Mouse (Mus musculus) erythroblast, adult 5-6 weeks (primary cell): ENCODE results near the gene Rpl22l1. TPM values are rescaled to one million over a fixed set of nuclear protein-coding genes. Genes with fewer than 3 reads are reported as not detected.
"Not testable (repeated sequence)": the region's sequence is repeated elsewhere in the genome, so short reads cannot be mapped to it uniquely, and the experiment has no call there.

ENCODE experiments used
- ATAC-seq: replicated peaks from 2 replicates; pipeline ENCODE4 v1.8.0; 2016; ENCODE audit warnings: moderate number of reproducible peaks, mild to moderate bottlenecking, moderate TSS enrichment, inconsistent platforms; ENCODE audit not compliant: poor library complexity, low FRiP score, severe bottlenecking
- total RNA-seq, 2 experiments: library from RNA; stranded (forward) in 1 of 2; stranded (reverse) in 1 of 2; fragments of 150-400 nt in 1 of 2; fragments of 200-764, 138-1000 nt in 1 of 2; gene quantifications; 2 replicates each; pipeline versions ENCODE4 v1.2.3 to v1.2.4; 2015 to 2017; ENCODE audit warnings: low replicate concordance in 2 of 2

Rpl22l1 gene
- total RNA-seq, 2 experiments from 2014 or later = 28.6 to 221 TPM

DNA sequence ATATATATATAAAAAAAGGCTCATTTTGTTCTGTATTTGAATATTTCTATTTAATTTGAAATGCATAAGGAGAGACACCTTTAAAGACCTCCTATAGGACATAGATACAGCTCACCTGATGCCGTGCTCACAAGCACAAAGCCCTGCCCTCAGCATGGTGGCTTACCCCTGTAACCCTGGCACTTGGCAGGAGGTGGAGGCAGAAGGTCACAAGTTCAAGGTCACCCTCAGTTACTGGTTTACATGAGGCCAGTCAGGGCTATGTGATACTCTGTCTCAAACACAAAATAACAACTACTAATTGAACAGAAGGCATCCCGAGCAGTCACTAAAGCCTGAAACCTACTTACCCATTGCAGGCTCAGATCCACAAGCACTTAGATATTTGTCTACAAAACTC lies 24.2 kb downstream of the Rpl22l1 start:
- ATAC-seq = no peak

DNA sequence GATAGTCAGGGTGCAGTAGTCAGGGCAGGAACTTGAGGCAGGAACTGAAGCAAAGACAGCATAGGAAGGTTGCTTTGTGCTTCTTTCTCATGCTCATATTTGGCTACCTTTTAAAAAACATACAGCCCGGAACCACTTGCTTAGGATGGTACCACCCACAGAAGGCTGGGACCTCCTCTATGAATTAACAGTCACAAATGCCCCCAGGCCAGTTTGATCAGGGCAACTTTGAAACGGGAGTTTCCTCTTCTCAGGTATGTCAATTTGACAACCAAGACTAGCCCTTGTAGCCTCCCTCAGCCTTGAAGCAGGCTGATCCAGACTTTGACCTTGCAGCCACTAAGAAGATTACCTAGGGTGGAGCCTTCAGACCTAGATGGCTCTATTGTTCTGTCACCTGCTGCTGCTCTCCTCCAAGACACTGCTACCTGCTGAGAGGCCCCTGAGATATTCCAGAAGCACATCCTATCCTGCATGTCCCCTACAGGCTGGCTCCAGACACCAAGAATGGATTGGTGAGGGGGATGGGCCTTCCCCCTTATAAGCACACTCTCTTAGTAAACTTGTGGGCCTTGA lies 31.6 kb downstream of the Rpl22l1 start:
- ATAC-seq = no peak

DNA sequence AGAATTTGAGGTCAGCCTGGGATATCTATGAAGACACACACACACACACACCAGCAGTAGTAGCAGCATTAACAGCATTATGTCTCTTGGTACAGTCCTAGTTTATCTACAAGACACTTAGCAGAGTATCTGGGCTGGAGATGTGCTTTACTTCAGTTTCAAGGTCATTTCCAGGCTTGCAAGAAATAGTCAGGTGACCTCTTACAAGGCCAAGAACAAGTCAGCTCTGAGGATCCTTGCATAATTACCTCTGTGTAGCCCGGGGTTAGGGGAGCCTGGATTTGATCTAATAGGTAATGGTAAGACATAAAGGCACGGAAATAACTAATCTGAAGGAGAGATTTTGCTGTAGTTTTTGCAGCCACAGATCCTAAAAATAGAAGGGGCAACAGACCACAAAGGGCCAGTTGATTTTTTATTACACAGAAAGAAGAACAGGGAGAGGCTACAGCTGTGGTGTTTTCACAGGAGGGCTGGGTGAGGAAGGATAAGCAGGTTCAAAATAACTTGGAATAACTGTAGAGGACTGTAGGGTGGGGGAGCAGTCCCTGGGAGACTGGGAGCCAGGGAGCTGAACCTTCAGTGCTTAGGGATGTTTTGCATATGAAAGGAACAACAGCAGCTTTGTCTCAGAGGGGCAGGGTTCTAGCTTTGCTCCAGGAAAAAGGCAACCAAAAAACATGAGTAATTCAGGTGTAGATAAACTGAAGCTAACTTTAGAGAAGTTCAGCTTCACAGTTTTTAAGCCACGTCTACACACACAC lies 36.8 kb downstream of the Rpl22l1 start:
- ATAC-seq = no peak

DNA sequence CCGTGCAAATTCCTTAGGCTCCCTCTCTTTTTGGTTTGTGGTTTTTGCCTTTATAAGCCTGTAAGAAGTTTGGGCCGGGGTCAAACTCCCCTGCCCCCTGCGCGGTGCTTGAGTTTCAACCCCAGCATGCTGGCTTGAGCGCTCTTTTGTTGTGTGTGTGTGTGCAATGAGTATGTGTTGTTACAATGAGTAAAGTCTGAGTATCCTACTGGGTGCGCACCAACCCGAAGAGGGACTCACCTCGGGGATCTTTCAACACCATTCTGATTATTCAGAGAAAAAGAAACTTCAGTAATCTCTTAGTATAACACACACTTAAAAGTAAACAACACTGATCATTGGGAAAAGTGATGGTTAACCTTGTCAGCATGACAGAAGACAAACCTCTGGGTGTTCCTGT lies 38.0 kb downstream of the Rpl22l1 start:
- no peak for ATAC-seq

DNA sequence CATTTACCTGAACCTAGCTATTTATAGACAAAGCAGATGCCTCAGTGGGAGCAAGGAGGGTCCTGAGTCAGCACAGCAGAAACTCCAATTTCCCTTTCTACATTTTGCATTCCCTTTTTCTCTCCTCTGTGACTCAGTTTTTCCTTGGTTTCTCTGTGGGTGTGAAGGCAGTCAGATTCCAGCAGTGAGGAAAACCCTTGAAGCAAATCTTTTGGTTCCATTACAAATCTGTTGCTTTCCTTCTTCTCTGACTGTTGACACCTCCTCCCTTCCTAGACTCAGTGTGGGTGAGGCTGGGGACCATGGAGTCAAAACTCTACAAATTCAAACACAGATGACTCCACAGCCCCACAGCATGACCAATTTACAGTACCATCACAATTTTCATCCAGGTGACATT lies 41.9 kb downstream of the Rpl22l1 start:
- no peak for ATAC-seq

DNA sequence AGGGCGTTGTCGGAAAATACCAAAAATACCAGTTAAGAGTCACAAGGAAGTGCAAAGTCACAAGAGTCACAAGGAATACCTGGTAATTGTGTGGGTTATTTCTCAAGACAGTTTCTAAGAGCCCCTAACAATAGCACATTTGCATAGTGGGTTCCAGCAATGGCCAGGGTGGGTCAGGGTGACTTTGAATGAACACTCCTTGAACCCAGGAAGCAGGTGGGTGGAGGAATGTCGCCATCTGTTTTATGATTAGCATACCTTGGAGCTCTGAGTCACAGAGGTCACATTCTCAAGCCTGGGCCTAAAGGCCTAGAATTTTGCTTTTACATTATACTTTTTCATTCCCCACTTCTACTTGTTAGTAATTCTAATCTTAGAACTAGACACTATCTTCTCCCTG lies 46.9 kb downstream of the Rpl22l1 start:
- ATAC-seq = not testable (repeated sequence)

Other genes starting within 250 kb of the Rpl22l1 start
- not detected in 2 replicates for gene Slc2a2, start 107.5 kb upstream of the Rpl22l1 start, total RNA-seq (2015; ENCODE audit: low replicate concordance)
- not detected in 2 replicates for gene Slc2a2, start 107.5 kb upstream of the Rpl22l1 start, total RNA-seq (2017; ENCODE audit: low replicate concordance)
- gene Eif5a2, start 24.2 kb upstream of the Rpl22l1 start, total RNA-seq (2015; ENCODE audit: low replicate concordance) = 3.5 and 6.3 TPM in 2 replicates
- 7.1 and 7.7 TPM in 2 replicates for gene Eif5a2, start 24.2 kb upstream of the Rpl22l1 start, total RNA-seq (2017; ENCODE audit: low replicate concordance)
- gene Gm1527, start 87.2 kb downstream of the Rpl22l1 start, total RNA-seq (2015; ENCODE audit: low replicate concordance) = not detected in 2 replicates
- gene Gm1527, start 87.2 kb downstream of the Rpl22l1 start, total RNA-seq (2017; ENCODE audit: low replicate concordance) = not detected in 2 replicates